Mouse (Mus musculus): Measurements from ENCODE around the gene Usp7.

- no peak for TF ChIP-seq CTCF (IDR thresholded peaks at IDR 0.05; ENCODE audit: borderline replicate concordance, control insufficient read depth, extremely low read depth, insufficient read depth, low read length, poor library complexity)
- no peak for TF ChIP-seq POLR2A (IDR thresholded peaks at IDR 0.05; ENCODE audit: control insufficient read depth, extremely low read depth, insufficient read depth, low read length, poor library complexity)
These were observed 33.1 kb downstream of the Usp7 start for GRCm38 (mm10) chr16:8758979-8759378.
